Mouse (Mus musculus) CH12.LX (cell line): ENCODE results near the gene Numa1. TPM values are rescaled to one million over a fixed set of nuclear protein-coding genes. Genes with fewer than 3 reads are reported as not detected.

ENCODE experiments used
- DNase-seq: peaks from one replicate; pipeline ENCODE4 v3.0.0-alpha.2; 2013; ENCODE audit errors: extremely low read depth
- H3K27ac ChIP-seq: 2 replicates; pipeline ENCODE4 v1.5.1; 2012; ENCODE audit warnings: low read depth, mild to moderate bottlenecking, control low read depth, moderate library complexity; ENCODE audit not compliant: insufficient read depth
- H3K27me3 ChIP-seq: replicated peaks from 2 replicates; pipeline ENCODE3; 2012; ENCODE audit warnings: inconsistent platforms
- H3K36me3 ChIP-seq, 2 experiments: replicated peaks in 1 of 2; 2 replicates each; pipeline versions ENCODE3 to v1.6.1; 2012; ENCODE audit warnings: inconsistent platforms in 1 of 2, low read length in 1 of 2, mild to moderate bottlenecking in 1 of 2, mixed read lengths in 1 of 2, moderate library complexity in 1 of 2; ENCODE audit not compliant: control insufficient read depth in 1 of 2, insufficient read depth in 1 of 2
- H3K4me1 ChIP-seq, 2 experiments: 2 replicates each; pipeline ENCODE4 v1.6.1; 2012; ENCODE audit warnings: inconsistent platforms in 1 of 2, moderate library complexity in 1 of 2; ENCODE audit not compliant: insufficient read depth in 2 of 2, control insufficient read depth in 1 of 2
- H3K4me2 ChIP-seq: 2 replicates; pipeline ENCODE4 v1.6.1; 2012; ENCODE audit warnings: low read depth, mild to moderate bottlenecking, control low read depth; ENCODE audit not compliant: poor library complexity, insufficient read depth, severe bottlenecking
- H3K4me3 ChIP-seq, 3 experiments: fragments of 150-350 bp in 1 of 3; sonication (generic) in 1 of 3; replicated peaks in 1 of 3; 2 replicates each; pipeline versions ENCODE3 to v1.5.1; 2011 to 2012; ENCODE audit warnings: low read depth in 2 of 3, low read length in 2 of 3, mild to moderate bottlenecking in 2 of 3, moderate library complexity in 2 of 3, control low read depth in 1 of 3, improper control_type of control experiment in 1 of 3, inconsistent platforms in 1 of 3, mixed read lengths in 1 of 3; ENCODE audit not compliant: poor library complexity in 1 of 3
- H3K79me2 ChIP-seq: replicated peaks from 2 replicates; pipeline ENCODE4 v1.6.1; 2012; ENCODE audit warnings: mild to moderate bottlenecking, moderate library complexity; ENCODE audit not compliant: control insufficient read depth, poor library complexity, insufficient read depth, severe bottlenecking; ENCODE audit errors: extremely low read depth
- H3K9ac ChIP-seq: 2 replicates; pipeline ENCODE4 v1.6.1; 2012; ENCODE audit warnings: low read depth, mild to moderate bottlenecking, control low read depth, moderate library complexity; ENCODE audit not compliant: insufficient read depth
- H3K9me3 ChIP-seq: replicated peaks from 2 replicates; pipeline ENCODE3; 2012; ENCODE audit warnings: low read length, inconsistent platforms, mixed read lengths
- BHLHE40 ChIP-seq: IDR thresholded peaks from 2 replicates; pipeline ENCODE4 v1.6.1; 2011; ENCODE audit warnings: mild to moderate bottlenecking, low read depth, low read length, improper control_type of control experiment
- CHD2 ChIP-seq: IDR thresholded peaks from 2 replicates; pipeline ENCODE4 v1.6.1; 2011; ENCODE audit warnings: low read length, improper control_type of control experiment
- CTCF ChIP-seq, 2 experiments: IDR thresholded peaks in 1 of 2; conservative IDR thresholded peaks in 1 of 2; 2 replicates each; pipeline ENCODE4 v1.5.1; 2011 to 2012; ENCODE audit warnings: low read depth in 2 of 2, low read length in 2 of 2, improper control_type of control experiment in 1 of 2, inconsistent platforms in 1 of 2, mild to moderate bottlenecking in 1 of 2, moderate library complexity in 1 of 2
- ELF1 ChIP-seq: IDR thresholded peaks from 2 replicates; pipeline ENCODE4 v1.6.1; 2014; ENCODE audit warnings: low read depth, mild to moderate bottlenecking, inconsistent platforms, low read length, improper control_type of control experiment
- ETS1 ChIP-seq: conservative IDR thresholded peaks from 2 replicates; pipeline ENCODE4 v1.6.1; 2012; ENCODE audit warnings: low read depth, mild to moderate bottlenecking, inconsistent platforms, low read length, improper control_type of control experiment, moderate library complexity
- GABPA ChIP-seq: IDR thresholded peaks from 2 replicates; pipeline ENCODE4 v1.6.1; 2012; ENCODE audit warnings: low read depth, low read length, improper control_type of control experiment, inconsistent platforms; ENCODE audit not compliant: insufficient replicate concordance
- JUND ChIP-seq: conservative IDR thresholded peaks from 2 replicates; pipeline ENCODE4 v1.6.1; 2011; ENCODE audit warnings: low read depth, low read length, improper control_type of control experiment
- MEF2A ChIP-seq: IDR thresholded peaks from 2 replicates; pipeline ENCODE4 v1.6.1; 2014; ENCODE audit warnings: low read depth, mild to moderate bottlenecking, inconsistent platforms, low read length, improper control_type of control experiment, borderline replicate concordance
- NELFE ChIP-seq: IDR thresholded peaks from 2 replicates; pipeline ENCODE4 v1.6.1; 2011; ENCODE audit warnings: low read depth, low read length, improper control_type of control experiment
- NRF1 ChIP-seq: IDR thresholded peaks from 2 replicates; pipeline ENCODE4 v1.6.1; 2014; ENCODE audit warnings: low read depth, mild to moderate bottlenecking, inconsistent platforms, low read length, improper control_type of control experiment, moderate library complexity
- PAX5 ChIP-seq: IDR thresholded peaks from 2 replicates; pipeline ENCODE4 v1.6.1; 2012; ENCODE audit warnings: low read length, inconsistent platforms, mixed read lengths
- POLR2A ChIP-seq: IDR thresholded peaks from 2 replicates; pipeline ENCODE4 v1.6.1; 2011; ENCODE audit warnings: low read depth, mild to moderate bottlenecking, improper control_type of control experiment, low read length
- USF1 ChIP-seq: IDR thresholded peaks from 2 replicates; pipeline ENCODE4 v1.6.1; 2014; ENCODE audit warnings: low read depth, mild to moderate bottlenecking, inconsistent platforms, low read length, improper control_type of control experiment
- ZC3H11A ChIP-seq: IDR thresholded peaks from 2 replicates; pipeline ENCODE4 v1.6.1; 2012; ENCODE audit warnings: low read depth, mild to moderate bottlenecking, inconsistent platforms, low read length, improper control_type of control experiment
- ZMIZ1 ChIP-seq: IDR thresholded peaks from 2 replicates; pipeline ENCODE4 v1.6.1; 2012; ENCODE audit warnings: low read depth, mild to moderate bottlenecking, inconsistent platforms, low read length, improper control_type of control experiment
- dilution Hi-C: fragments of 300-500 bp; cut with MboI; formaldehyde crosslinking; loops from 2 replicates; pipeline ENCODE4 v1.14.3; 2020; ENCODE audit warnings: low sequenced_read_pairs; ENCODE audit not compliant: extremely low pct_unique_long_range_greater_than_20kb, extremely low pct_ligation_motif_present
- in situ Hi-C: fragments of 300-500 bp; cut with MboI; formaldehyde crosslinking; loops from 3 replicates; pipeline ENCODE4 v1.14.3; 2019; ENCODE audit warnings: low sequenced_read_pairs, low pct_ligation_motif_present, low pct_unique_long_range_greater_than_20kb, mixed read lengths
- polyA plus RNA-seq: library from polyadenylated mRNA; unstranded; fragments of >175 nt; gene quantifications from 2 replicates; pipeline ENCODE4 v1.2.1, GENCODE M21; 2012; ENCODE audit warnings: low read depth; ENCODE audit not compliant: insufficient read length
- total RNA-seq, 2 experiments: library from RNA; depleted of rRNA; stranded (reverse); fragments of 300-350 nt in 1 of 2; fragments of >200 nt in 1 of 2; gene quantifications; 2 replicates each; pipeline ENCODE4 v1.2.3; 2012 to 2014

The Numa1 gene
- total and polyA plus RNA-seq, 3 experiments, result 38.0 to 75.7 (median 57.6) TPM

GRCm38 (mm10) chr7:101956911-101957310, 23.0 kb downstream of the Numa1 start:
- no peak overlapping the region for H3K27ac ChIP-seq

GRCm38 (mm10) chr7:101962829-101963228, 28.9 kb downstream of the Numa1 start:
- H3K4me3 ChIP-seq, result no peak overlapping the region
- TF ChIP-seq BHLHE40 (no peak), MEF2A (no peak), NELFE (no peak), ELF1 (no peak), PAX5 (no peak)
- H3K27ac ChIP-seq, result no peak overlapping the region
- DNase-seq, result no peak
- no peaks in the 10 kb centered on the region; the same call in 1 of the 2 replicates for H3K79me2 ChIP-seq
- no peak overlapping the region for H3K9ac ChIP-seq
- H3K4me2 ChIP-seq, result no peak overlapping the region
- H3K4me1 ChIP-seq, result peaks cover 0 to 43% of the 10 kb centered on the region in 2 experiments; a peak in 3 of 4 replicates
- no peaks in the 10 kb centered on the region for H3K27me3 ChIP-seq
- H3K36me3 ChIP-seq, result no peaks in the 10 kb centered on the region
- H3K9me3 ChIP-seq, result no peaks in the 10 kb centered on the region
- dilution Hi-C loops (no loop called here), in situ Hi-C loops (no loop called here)

More at GRCm38 (mm10) chr7:101956911-101957310, 23.0 kb downstream of the Numa1 start:
- Histone ChIP-seq H3K9ac (no peak overlapping the region), H3K27me3 (no peaks in the 10 kb centered on the region), H3K79me2 (peaks cover 3% of the 10 kb centered on the region; the same call in 1 of the 2 replicates)
- no peak for DNase-seq
- TF ChIP-seq CHD2, result no peak
- no peak for TF ChIP-seq ZC3H11A
- no peak for TF ChIP-seq USF1
- TF ChIP-seq GABPA, result no peak
- no peak for TF ChIP-seq POLR2A
- TF ChIP-seq PAX5, result no peak
- no peak for TF ChIP-seq CTCF (conservative IDR thresholded peaks at IDR 0.05 in 1 of 2, IDR thresholded peaks at IDR 0.05 in 1 of 2; ENCODE audit: low read depth in 2 of 2, low read length in 2 of 2)
- TF ChIP-seq ZMIZ1, result no peak
- no peak for TF ChIP-seq NRF1
- TF ChIP-seq, all 38 proteins: peak for 0
- dilution Hi-C loops (no loop called here), in situ Hi-C loops (no loop called here)
- Histone ChIP-seq H3K4me3 (no peak overlapping the region), H3K4me2 (no peak overlapping the region), H3K36me3 (peaks cover 0 to 17% of the 10 kb centered on the region in 2 experiments), H3K4me1 (peaks cover 0 to 23% of the 10 kb centered on the region in 2 experiments; a peak in 2 of 4 replicates), H3K9me3 (no peaks in the 10 kb centered on the region)

DNA sequence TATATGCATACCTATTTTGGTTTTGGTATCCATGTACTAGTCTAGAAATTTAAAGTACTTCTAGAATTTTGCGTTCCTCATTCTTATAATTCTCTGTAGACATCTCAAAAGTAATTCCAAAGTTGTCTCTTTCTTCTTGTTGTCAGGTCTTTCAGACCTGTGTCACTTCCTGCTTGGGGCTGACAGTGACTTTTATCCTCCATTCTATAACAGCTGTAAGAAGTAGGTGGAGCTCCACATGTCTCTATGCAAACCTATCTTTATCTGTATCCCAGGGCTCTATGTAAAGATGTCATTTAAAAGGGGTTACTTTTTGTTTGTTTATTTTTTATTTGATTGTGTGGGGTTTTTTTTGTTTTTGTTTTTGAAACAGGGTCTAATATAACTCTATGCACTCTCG, 29.7 kb downstream of the Numa1 start:
- in situ Hi-C loops (no loop called here), dilution Hi-C loops (no loop called here)
- Histone ChIP-seq H3K9me3 (no peaks in the 10 kb centered on the region), H3K27me3 (no peaks in the 10 kb centered on the region), H3K4me3 (no peak overlapping the region), H3K4me1 (peaks cover 0 to 47% of the 10 kb centered on the region in 2 experiments; a peak in 3 of 4 replicates), H3K36me3 (no peaks in the 10 kb centered on the region), H3K27ac (no peak overlapping the region), H3K79me2 (no peaks in the 10 kb centered on the region; the same call in 1 of the 2 replicates), H3K9ac (no peak overlapping the region), H3K4me2 (no peak overlapping the region)
- TF ChIP-seq JUND, result no peak
- no peak for TF ChIP-seq ETS1
- TF ChIP-seq CHD2, result no peak
- no peak for DNase-seq
